8 mouse cellular contexts compared by ENCODE assay signal in the genomic region with DNA sequence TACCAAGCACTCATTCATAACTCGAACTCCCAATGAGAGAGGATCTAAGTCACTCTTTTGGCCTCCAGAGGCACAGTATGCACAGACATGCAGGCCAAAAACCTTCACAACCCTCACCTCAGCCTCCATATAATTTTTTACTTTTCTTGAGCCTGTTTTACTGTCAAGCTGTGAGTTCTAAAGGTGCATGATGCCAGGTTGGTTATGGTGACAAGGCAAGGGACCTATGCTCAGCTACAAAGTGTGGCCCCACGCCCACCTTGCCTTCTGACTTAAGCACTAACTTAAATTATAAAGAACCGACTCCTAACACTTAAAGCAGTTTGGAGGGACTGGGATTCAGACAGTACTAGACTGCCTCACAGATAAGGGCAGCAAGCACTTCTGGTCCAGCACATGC. TPM values are rescaled to one million over a fixed set of nuclear protein-coding genes. Genes with fewer than 3 reads are reported as not detected.
A peak's percentile ranks its signal among the peaks of the same experiment; 100 is the strongest.
DNase-seq lines count a peak whose midpoint lies in the region; ATAC-seq and TF ChIP-seq lines count a peak whose summit lies in the region.

No protein-coding gene starts in this region.

- DNase-seq in heart, postnatal 10 days: no peak
- DNase-seq in midbrain, postnatal 0 days (ENCODE audit: low spot score): no peak
- DNase-seq in spleen, postnatal 10 days (ENCODE audit: low spot score in 2 of 2): no peak
- DNase-seq in layer of hippocampus, postnatal 14 days (ENCODE audit: low spot score in 2 of 2): no peak

- 0 out of 2 replicates have a peak overlapping the region, but pooled peaks have one; percentile 12 for H3K4me3 ChIP-seq in heart, embryonic 11.5 days (ENCODE audit: low read depth, low read length)
- peak overlapping the region; percentile 8; the same call in 1 of the 2 replicates for H3K4me3 ChIP-seq in midbrain, embryonic 13.5 days (replicated peaks)
- no peak overlapping the region for H3K4me3 ChIP-seq in midbrain, postnatal 0 days (ENCODE audit: low read depth, low read length)
- H3K4me3 ChIP-seq in intestine, postnatal 0 days (ENCODE audit: low read depth, low read length): no peak overlapping the region
- H3K4me3 ChIP-seq in stomach, embryonic 16.5 days (replicated peaks; ENCODE audit: low read length): no peak overlapping the region

- no peak overlapping the region for H3K27ac ChIP-seq in heart, embryonic 11.5 days (ENCODE audit: low read depth, low read length)
- H3K27ac ChIP-seq in midbrain, embryonic 13.5 days: no peak overlapping the region
- H3K27ac ChIP-seq in midbrain, postnatal 0 days (ENCODE audit: low read depth, low read length): no peak overlapping the region
- no peak overlapping the region for H3K27ac ChIP-seq in intestine, postnatal 0 days (ENCODE audit: low read depth, low read length)
- H3K27ac ChIP-seq in stomach, embryonic 16.5 days (ENCODE audit: low read length): 0 out of 2 replicates have a peak overlapping the region, but pooled peaks have one; percentile 12

- intact Hi-C loops in heart, postnatal 10 days (cut with DNase I): no loop called here

- H3K4me2 ChIP-seq in heart, embryonic 11.5 days: peak overlapping the region; percentile 96
- peak overlapping the region; percentile 81; the same call in 1 of the 2 replicates for H3K4me2 ChIP-seq in midbrain, embryonic 13.5 days (replicated peaks)
- no peak overlapping the region for H3K4me2 ChIP-seq in midbrain, postnatal 0 days (ENCODE audit: low read depth, low read length, poor library complexity, severe bottlenecking)
- peak overlapping the region; percentile 79 for H3K4me2 ChIP-seq in intestine, postnatal 0 days (replicated peaks; ENCODE audit: low read depth)
- peak overlapping the region; percentile 97 for H3K4me2 ChIP-seq in stomach, embryonic 16.5 days (ENCODE audit: low read depth, low read length)

- no peak for TF ChIP-seq CTCF in midbrain, postnatal 0 days (IDR thresholded peaks at IDR 0.05)
- TF ChIP-seq CTCF in intestine, postnatal 0 days (IDR thresholded peaks at IDR 0.05; ENCODE audit: low read depth): no peak

- ATAC-seq in heart, embryonic 11.5 days (replicated peaks; ENCODE audit: insufficient number of reproducible peaks, low FRiP score, low TSS enrichment): no peak
- no peak for ATAC-seq in midbrain, embryonic 13.5 days
- ATAC-seq in midbrain, postnatal 0 days (ENCODE audit: low FRiP score): no peak
- no peak for ATAC-seq in intestine, postnatal 0 days
- ATAC-seq in stomach, embryonic 16.5 days (ENCODE audit: insufficient read depth, low FRiP score): no peak

- H3K27me3 ChIP-seq in heart, embryonic 11.5 days (ENCODE audit: control insufficient read depth, insufficient read depth, low read length): no peaks in the 10 kb centered on the region
- no peaks in the 10 kb centered on the region for H3K27me3 ChIP-seq in midbrain, embryonic 13.5 days
- no peaks in the 10 kb centered on the region for H3K27me3 ChIP-seq in midbrain, postnatal 0 days (ENCODE audit: insufficient read depth, low read length)
- H3K27me3 ChIP-seq in intestine, postnatal 0 days (replicated peaks; ENCODE audit: control insufficient read depth, insufficient read depth, low read length): no peaks in the 10 kb centered on the region
- no peaks in the 10 kb centered on the region for H3K27me3 ChIP-seq in stomach, embryonic 16.5 days (ENCODE audit: control insufficient read depth, insufficient read depth, low read length)

- WGBS in heart, embryonic 11.5 days (ENCODE audit: insufficient replicate concordance): 78% methylated on average over 3 of the region's 3 CpGs
- 90% methylated on average over 3 of the region's 3 CpGs for WGBS in midbrain, embryonic 13.5 days
- 88% methylated on average over 3 of the region's 3 CpGs for WGBS in midbrain, postnatal 0 days
- 65% methylated on average over 3 of the region's 3 CpGs for WGBS in intestine, postnatal 0 days
- WGBS in stomach, embryonic 16.5 days: 65% methylated on average over 3 of the region's 3 CpGs

- H3K36me3 ChIP-seq in heart, embryonic 11.5 days (ENCODE audit: control insufficient read depth, insufficient read depth, low read length): peaks cover 19% of the 10 kb centered on the region
- peaks cover 52% of the 10 kb centered on the region for H3K36me3 ChIP-seq in midbrain, embryonic 13.5 days
- H3K36me3 ChIP-seq in midbrain, postnatal 0 days (ENCODE audit: insufficient read depth, low read length): peaks cover 22% of the 10 kb centered on the region
- H3K36me3 ChIP-seq in intestine, postnatal 0 days (ENCODE audit: control insufficient read depth, insufficient read depth): peaks cover 13% of the 10 kb centered on the region
- no peaks in the 10 kb centered on the region; the same call in 1 of the 2 replicates for H3K36me3 ChIP-seq in stomach, embryonic 16.5 days (ENCODE audit: control insufficient read depth, insufficient read depth, low read length)

- 0 out of 2 replicates have a peak overlapping the region, but pooled peaks have one; percentile 34 for H3K9ac ChIP-seq in heart, embryonic 11.5 days (ENCODE audit: low read depth, low read length)
- H3K9ac ChIP-seq in midbrain, embryonic 13.5 days (replicated peaks): peak overlapping the region; percentile 32; the same call in 1 of the 2 replicates
- no peak overlapping the region for H3K9ac ChIP-seq in midbrain, postnatal 0 days (replicated peaks; ENCODE audit: low read length, poor library complexity, severe bottlenecking)
- no peak overlapping the region for H3K9ac ChIP-seq in intestine, postnatal 0 days (ENCODE audit: low read depth, low read length)
- peak overlapping the region; percentile 0; the same call in 1 of the 2 replicates for H3K9ac ChIP-seq in stomach, embryonic 16.5 days (ENCODE audit: low read length)

- no peaks in the 10 kb centered on the region for H3K9me3 ChIP-seq in heart, embryonic 11.5 days (replicated peaks; ENCODE audit: control insufficient read depth, low read length)
- no peaks in the 10 kb centered on the region for H3K9me3 ChIP-seq in midbrain, embryonic 13.5 days
- no peaks in the 10 kb centered on the region for H3K9me3 ChIP-seq in midbrain, postnatal 0 days (ENCODE audit: low read length)
- H3K9me3 ChIP-seq in intestine, postnatal 0 days (ENCODE audit: control insufficient read depth): no peaks in the 10 kb centered on the region
- no peaks in the 10 kb centered on the region for H3K9me3 ChIP-seq in stomach, embryonic 16.5 days (replicated peaks; ENCODE audit: control insufficient read depth, low read length)

- peaks cover 45% of the 10 kb centered on the region for H3K4me1 ChIP-seq in heart, embryonic 11.5 days (ENCODE audit: control insufficient read depth, insufficient read depth, low read length)
- H3K4me1 ChIP-seq in midbrain, embryonic 13.5 days (replicated peaks): peaks cover 81% of the 10 kb centered on the region
- H3K4me1 ChIP-seq in midbrain, postnatal 0 days (ENCODE audit: insufficient read depth, low read length): peaks cover 19% of the 10 kb centered on the region; the same call in 1 of the 2 replicates
- peaks cover 10% of the 10 kb centered on the region; the same call in 1 of the 2 replicates for H3K4me1 ChIP-seq in intestine, postnatal 0 days (replicated peaks; ENCODE audit: control insufficient read depth, insufficient read depth, low read length)
- peaks cover 46% of the 10 kb centered on the region for H3K4me1 ChIP-seq in stomach, embryonic 16.5 days (ENCODE audit: control insufficient read depth, insufficient read depth, low read length)

RNA-seq across cellular contexts. Expression of a gene that starts 2.0 kb away (rescaled TPM):
- polyA plus RNA-seq in heart, embryonic 11.5 days (2014; fragmentation: Nextera tagmentation; extraction: Ambion mirVana): 2.8 and 5.9 TPM in 2 replicates
- total RNA-seq in heart, postnatal 10 days (2021): 1 to 10 TPM; 2.7 to 3.7 TPM
- polyA plus RNA-seq in midbrain, embryonic 13.5 days (2015; fragmentation: Nextera tagmentation; extraction: Ambion mirVana): 12.4 and 13.6 TPM in 2 replicates
- total RNA-seq in midbrain, postnatal 0 days (2014; rRNA removed): 8.6 and 14.1 TPM in 2 replicates
- 11.1 and 14.0 TPM in 2 replicates for polyA plus RNA-seq in midbrain, postnatal 0 days (2015; fragmentation: Nextera tagmentation; extraction: Ambion mirVana)
- polyA plus RNA-seq in intestine, postnatal 0 days (2015; fragmentation: Nextera tagmentation; extraction: Ambion mirVana): 14.0 and 15.0 TPM in 2 replicates
- 8.6 and 9.0 TPM in 2 replicates for polyA plus RNA-seq in stomach, embryonic 16.5 days (2015; fragmentation: Nextera tagmentation; extraction: Ambion mirVana)
- total RNA-seq in layer of hippocampus, postnatal 14 days (2021): 1 to 10 TPM; 5.4 to 6.8 TPM

RNA-seq across cellular contexts. Expression of a gene that starts 2.3 kb away (rescaled TPM):
- polyA plus RNA-seq in heart, embryonic 11.5 days (2014; fragmentation: Nextera tagmentation; extraction: Ambion mirVana): 28.1 and 29.5 TPM in 2 replicates
- 10 to 100 TPM; 36.3 to 36.8 TPM for total RNA-seq in heart, postnatal 10 days (2021)
- polyA plus RNA-seq in midbrain, embryonic 13.5 days (2015; fragmentation: Nextera tagmentation; extraction: Ambion mirVana): 66.4 and 69.8 TPM in 2 replicates
- total RNA-seq in midbrain, postnatal 0 days (2014; rRNA removed): 39.5 and 46.1 TPM in 2 replicates
- 65.8 and 68.6 TPM in 2 replicates for polyA plus RNA-seq in midbrain, postnatal 0 days (2015; fragmentation: Nextera tagmentation; extraction: Ambion mirVana)
- polyA plus RNA-seq in intestine, postnatal 0 days (2015; fragmentation: Nextera tagmentation; extraction: Ambion mirVana): 23.5 and 25.5 TPM in 2 replicates
- polyA plus RNA-seq in stomach, embryonic 16.5 days (2015; fragmentation: Nextera tagmentation; extraction: Ambion mirVana): 42.6 and 45.0 TPM in 2 replicates
- total RNA-seq in layer of hippocampus, postnatal 14 days (2021): 10 to 100 TPM; 78.5 to 84.4 TPM

RNA-seq across cellular contexts. Expression of a gene that starts 2.5 kb away (rescaled TPM):
- 1,135 and 1,150 TPM in 2 replicates for polyA plus RNA-seq in heart, embryonic 11.5 days (2014; fragmentation: Nextera tagmentation; extraction: Ambion mirVana)
- 100 to 1,000 TPM; 566 to 572 TPM for total RNA-seq in heart, postnatal 10 days (2021)
- 918 and 949 TPM in 2 replicates for polyA plus RNA-seq in midbrain, embryonic 13.5 days (2015; fragmentation: Nextera tagmentation; extraction: Ambion mirVana)
- total RNA-seq in midbrain, postnatal 0 days (2014; rRNA removed): 742 and 975 TPM in 2 replicates
- 751 and 769 TPM in 2 replicates for polyA plus RNA-seq in midbrain, postnatal 0 days (2015; fragmentation: Nextera tagmentation; extraction: Ambion mirVana)
- 1,060 and 1,067 TPM in 2 replicates for polyA plus RNA-seq in intestine, postnatal 0 days (2015; fragmentation: Nextera tagmentation; extraction: Ambion mirVana)
- 1,606 and 1,631 TPM in 2 replicates for polyA plus RNA-seq in stomach, embryonic 16.5 days (2015; fragmentation: Nextera tagmentation; extraction: Ambion mirVana)
- 100 to 1,000 TPM; 356 to 380 TPM for total RNA-seq in layer of hippocampus, postnatal 14 days (2021)

RNA-seq across cellular contexts. Expression of a gene that starts 12.8 kb away (rescaled TPM):
- 18.3 and 19.7 TPM in 2 replicates for polyA plus RNA-seq in heart, embryonic 11.5 days (2014; fragmentation: Nextera tagmentation; extraction: Ambion mirVana)
- total RNA-seq in heart, postnatal 10 days (2021): 10 to 100 TPM; 12.4 to 12.6 TPM
- 24.4 and 25.7 TPM in 2 replicates for polyA plus RNA-seq in midbrain, embryonic 13.5 days (2015; fragmentation: Nextera tagmentation; extraction: Ambion mirVana)
- 14.3 and 15.7 TPM in 2 replicates for total RNA-seq in midbrain, postnatal 0 days (2014; rRNA removed)
- polyA plus RNA-seq in midbrain, postnatal 0 days (2015; fragmentation: Nextera tagmentation; extraction: Ambion mirVana): 14.6 and 17.3 TPM in 2 replicates
- 10.6 and 11.2 TPM in 2 replicates for polyA plus RNA-seq in intestine, postnatal 0 days (2015; fragmentation: Nextera tagmentation; extraction: Ambion mirVana)
- 19.0 and 23.1 TPM in 2 replicates for polyA plus RNA-seq in stomach, embryonic 16.5 days (2015; fragmentation: Nextera tagmentation; extraction: Ambion mirVana)
- total RNA-seq in layer of hippocampus, postnatal 14 days (2021): 10 to 100 TPM; 17.5 to 18.5 TPM

RNA-seq across cellular contexts. Expression of a gene that starts 13.2 kb away (rescaled TPM):
- polyA plus RNA-seq in heart, embryonic 11.5 days (2014; fragmentation: Nextera tagmentation; extraction: Ambion mirVana): 147 and 151 TPM in 2 replicates
- total RNA-seq in heart, postnatal 10 days (2021): 10 to 100 TPM; 70.8 to 78.9 TPM
- 193 and 195 TPM in 2 replicates for polyA plus RNA-seq in midbrain, embryonic 13.5 days (2015; fragmentation: Nextera tagmentation; extraction: Ambion mirVana)
- total RNA-seq in midbrain, postnatal 0 days (2014; rRNA removed): 47.9 and 60.9 TPM in 2 replicates
- polyA plus RNA-seq in midbrain, postnatal 0 days (2015; fragmentation: Nextera tagmentation; extraction: Ambion mirVana): 170 and 185 TPM in 2 replicates
- polyA plus RNA-seq in intestine, postnatal 0 days (2015; fragmentation: Nextera tagmentation; extraction: Ambion mirVana): 111 and 116 TPM in 2 replicates
- polyA plus RNA-seq in stomach, embryonic 16.5 days (2015; fragmentation: Nextera tagmentation; extraction: Ambion mirVana): 133 and 147 TPM in 2 replicates
- 10 to 100 TPM; 89.3 to 93.4 TPM for total RNA-seq in layer of hippocampus, postnatal 14 days (2021)

Comparison
In these comparisons a context has a peak if more than half of its experiments do, and no peak if none do; other contexts are left out.
1. H3K4me3 ChIP-seq: peak in heart, embryonic 11.5 days (single experiment) and midbrain, embryonic 13.5 days (single experiment); none in midbrain, postnatal 0 days (single experiment), intestine, postnatal 0 days (single experiment) and stomach, embryonic 16.5 days (single experiment).
2. H3K9ac ChIP-seq: peak in heart, embryonic 11.5 days (single experiment), midbrain, embryonic 13.5 days (single experiment) and stomach, embryonic 16.5 days (single experiment); none in midbrain, postnatal 0 days (single experiment) and intestine, postnatal 0 days (single experiment).